Mouse (Mus musculus): ENCODE results near the gene Inpp5a.
A peak's percentile ranks its signal among the peaks of the same experiment; 100 is the strongest.

The Inpp5a gene

DNA sequence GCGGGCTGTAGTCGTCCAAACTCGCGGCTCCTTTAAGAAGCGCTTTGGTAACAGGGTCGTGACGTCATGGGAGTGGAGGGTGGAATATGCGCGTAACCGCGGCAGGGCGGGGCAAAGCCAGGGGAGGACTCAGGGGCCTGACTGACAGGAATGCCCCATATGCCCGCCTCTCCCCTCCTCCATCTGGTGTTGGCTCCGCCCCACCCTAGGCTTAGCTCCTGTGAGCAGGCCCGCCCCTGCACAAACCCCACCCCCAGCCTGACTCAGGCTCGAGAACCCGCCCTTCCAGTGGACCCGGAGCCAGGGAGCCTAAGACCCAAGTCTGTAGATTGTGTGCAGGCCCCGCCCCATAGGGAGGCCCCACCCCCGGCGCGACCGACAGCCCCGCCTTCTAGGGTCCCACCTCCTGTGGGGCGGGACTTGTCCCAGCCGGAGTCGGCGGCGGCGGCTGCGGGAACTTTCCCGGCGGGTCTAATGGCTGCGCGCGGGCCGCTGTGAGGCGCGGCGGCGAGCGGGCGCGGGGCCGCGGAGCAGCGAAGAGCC is at the start of gene Inpp5a:
Gene Inpp5a, plus strand, starts transcription at position 440 of the 543 bp plus-strand sequence.
- peak; percentile 100 for DNase-seq (ENCODE audit: inconsistent ontology term)

DNA sequence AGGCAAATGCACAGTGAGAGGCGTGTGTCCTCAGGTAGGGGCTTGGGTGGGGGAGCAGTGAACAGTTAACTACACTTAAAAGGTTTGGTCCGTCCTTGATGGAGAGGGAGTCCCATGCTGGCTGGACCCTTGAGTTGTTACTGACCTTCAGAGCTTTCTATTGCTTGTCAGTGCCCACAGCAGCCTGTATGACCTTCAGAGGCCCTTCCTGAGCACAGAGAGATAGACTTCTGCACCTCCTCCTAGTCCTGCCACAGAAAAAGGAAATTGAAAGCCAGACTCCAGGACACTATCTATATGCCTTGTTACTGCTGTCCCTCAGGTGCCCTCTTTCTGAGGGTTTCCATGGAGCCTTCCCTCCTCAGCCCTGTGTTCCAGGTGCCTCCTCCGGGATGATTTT is 49.7 kb upstream of the Inpp5a start:
- no peak for DNase-seq (ENCODE audit: inconsistent ontology term)

DNA sequence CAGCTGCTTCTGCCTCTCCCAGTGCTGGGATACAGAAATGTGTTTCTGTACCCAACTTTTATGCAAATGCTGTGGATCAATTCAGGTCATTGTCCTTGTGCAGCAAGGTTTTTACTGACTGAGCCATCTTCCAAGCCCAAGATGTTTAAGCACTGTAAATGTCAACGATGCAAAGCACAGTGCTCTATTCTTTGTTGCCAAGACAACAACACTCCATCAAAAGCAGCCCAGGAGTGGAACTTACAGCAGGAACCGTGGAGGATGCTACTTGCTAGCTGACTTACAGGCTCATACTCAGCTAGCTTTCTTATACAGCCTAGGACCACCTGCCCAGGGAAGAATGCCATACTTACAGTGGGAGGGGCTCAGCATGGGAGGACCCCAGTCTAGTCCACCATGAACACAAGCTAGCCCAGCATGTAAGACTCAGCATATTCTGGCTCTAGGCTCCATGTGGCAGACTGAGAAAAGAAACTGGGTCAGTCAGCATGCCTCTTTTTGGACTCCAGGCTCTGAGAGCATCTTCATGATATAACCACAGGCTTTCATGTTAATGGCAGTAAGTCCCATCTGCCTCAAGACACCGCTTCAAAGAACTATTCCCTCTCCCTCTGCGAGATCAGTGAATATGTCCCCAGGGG is 47.8 kb upstream of the Inpp5a start:
- no peak for DNase-seq (ENCODE audit: inconsistent ontology term)

DNA sequence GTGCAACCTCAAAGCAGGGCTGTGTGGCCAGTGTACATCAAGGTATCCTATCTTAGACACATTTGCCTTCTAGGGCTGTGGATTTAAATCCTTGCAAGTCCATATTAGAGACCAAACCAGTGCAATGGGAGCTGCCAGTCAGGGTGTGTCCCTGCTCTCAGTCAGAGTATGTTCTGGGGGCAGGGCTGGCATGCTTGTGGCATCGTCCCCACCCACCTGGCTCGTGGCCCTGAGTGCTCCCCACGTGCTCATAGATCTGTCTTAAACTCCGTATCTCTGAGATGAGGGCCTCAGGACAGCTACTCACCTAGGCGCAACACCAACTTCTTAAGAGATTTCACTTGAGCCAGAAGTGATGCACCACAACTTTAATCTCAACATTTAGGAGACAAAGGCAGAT is 46.1 kb upstream of the Inpp5a start:
- no peak for DNase-seq (ENCODE audit: inconsistent ontology term)

DNA sequence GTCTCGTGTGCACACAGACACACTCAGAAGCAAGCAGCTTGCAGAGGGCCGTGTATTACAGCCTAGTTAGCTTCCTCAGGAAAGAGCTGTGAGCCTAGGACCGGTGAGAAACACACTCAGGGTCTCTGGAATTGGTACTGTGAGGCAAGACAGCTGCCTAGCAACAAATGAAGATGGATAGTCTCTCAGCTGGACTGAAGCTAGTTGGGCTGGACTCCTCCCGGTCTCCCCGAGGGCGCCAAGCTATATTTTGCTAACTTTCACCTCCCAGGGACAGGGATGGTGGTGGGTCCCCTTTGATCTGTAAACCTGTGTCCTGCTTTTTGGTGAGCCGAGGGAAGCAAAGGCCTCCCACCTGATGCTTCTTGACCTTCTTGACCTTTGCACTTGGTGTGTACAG is 41.9 kb upstream of the Inpp5a start:
- no peak for DNase-seq (ENCODE audit: inconsistent ontology term)

DNA sequence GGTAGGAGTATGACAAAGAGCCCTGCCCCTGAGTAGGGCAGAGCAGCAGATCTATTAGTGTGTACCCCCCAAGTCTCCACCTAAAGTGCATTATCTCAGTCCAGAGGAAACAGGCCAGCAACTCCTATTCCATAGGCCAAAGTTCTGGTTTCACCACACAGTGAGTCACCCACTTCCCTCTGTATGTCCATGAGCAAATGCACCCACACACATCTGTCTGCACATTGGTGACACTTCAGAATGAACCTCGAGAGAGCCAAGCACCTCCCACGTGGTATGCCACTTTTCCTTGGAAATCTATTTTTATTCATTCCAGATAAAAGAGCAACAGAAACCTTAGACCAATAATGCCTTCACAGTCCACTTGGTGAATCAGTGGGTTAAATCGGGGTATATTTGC is 38.3 kb upstream of the Inpp5a start:
- DNase-seq (ENCODE audit: inconsistent ontology term): no peak

DNA sequence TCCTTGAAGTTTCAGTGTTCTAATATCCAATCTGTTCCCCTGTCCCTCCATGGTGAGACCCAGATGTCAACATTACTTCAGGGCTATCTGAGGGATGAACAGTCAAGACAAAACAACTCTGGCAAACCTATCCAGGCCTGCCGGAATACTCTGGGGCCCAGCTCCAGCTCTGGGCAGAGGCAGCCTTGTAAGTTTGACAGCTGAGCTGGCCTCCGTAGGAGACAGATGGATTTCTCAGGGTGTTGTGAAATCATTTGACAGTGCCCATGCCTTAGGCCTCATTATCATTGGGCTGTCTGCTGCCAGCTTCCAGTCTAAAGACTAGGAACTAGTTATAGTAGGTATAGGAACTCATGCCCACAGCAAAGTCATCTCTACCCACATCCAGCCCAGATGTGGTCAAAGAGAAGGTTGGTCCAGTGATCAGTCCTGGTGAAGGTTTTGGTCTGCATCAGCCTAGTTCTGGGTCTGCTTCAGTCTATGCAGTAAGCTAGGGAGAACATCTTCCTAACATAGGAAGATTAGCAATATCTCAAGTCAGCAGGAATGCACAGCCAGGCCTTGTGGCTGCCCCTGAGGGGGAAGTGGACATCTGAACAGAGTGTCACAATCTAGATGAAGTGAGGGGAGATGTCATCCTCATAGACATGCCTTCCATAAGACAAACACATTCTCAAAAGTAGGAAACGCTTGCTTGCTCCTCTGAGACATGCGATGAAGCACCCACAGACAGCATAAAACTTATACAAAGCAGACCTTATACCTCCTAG is 34.4 kb upstream of the Inpp5a start:
- DNase-seq (ENCODE audit: inconsistent ontology term): no peak

DNA sequence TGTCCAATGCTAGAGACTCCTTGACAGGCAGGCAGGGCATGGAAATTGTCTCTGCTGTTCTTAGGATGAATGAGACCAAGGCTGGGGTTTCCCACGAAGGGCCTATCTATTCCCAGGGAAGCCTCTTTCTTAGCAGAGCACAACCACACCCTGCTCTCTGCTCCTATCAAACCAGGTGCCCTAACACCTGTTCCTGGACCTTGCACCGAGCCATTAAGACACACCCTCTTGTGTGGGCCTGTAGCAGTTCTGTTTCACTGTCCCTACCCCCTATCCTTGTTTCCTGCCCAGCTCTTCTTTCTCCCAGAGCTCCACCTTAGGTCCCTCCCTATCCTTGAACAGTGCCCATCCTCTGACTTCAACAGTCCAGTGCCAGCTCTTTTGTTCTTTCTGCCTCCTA is 31.9 kb upstream of the Inpp5a start:
- no peak for DNase-seq (ENCODE audit: inconsistent ontology term)

DNA sequence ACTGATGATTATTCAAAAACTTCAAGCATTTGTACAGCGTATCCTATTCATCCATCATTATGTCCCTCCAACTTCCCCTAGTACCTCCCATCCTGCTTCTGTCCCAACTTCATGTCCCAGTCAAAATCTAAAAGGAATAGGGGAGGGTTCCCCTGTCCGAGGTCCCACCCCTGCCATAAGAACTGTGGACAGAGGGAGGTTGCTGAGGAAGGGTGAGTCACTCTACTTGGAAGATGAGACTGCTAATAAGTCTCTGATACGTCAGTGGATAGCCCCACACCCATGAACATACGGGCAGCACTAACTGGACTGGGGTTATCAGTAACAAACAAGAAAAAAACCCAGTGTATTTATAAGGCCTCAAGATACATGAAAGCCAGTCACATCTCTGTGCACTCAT is 29.0 kb upstream of the Inpp5a start:
- no peak for DNase-seq (ENCODE audit: inconsistent ontology term)

DNA sequence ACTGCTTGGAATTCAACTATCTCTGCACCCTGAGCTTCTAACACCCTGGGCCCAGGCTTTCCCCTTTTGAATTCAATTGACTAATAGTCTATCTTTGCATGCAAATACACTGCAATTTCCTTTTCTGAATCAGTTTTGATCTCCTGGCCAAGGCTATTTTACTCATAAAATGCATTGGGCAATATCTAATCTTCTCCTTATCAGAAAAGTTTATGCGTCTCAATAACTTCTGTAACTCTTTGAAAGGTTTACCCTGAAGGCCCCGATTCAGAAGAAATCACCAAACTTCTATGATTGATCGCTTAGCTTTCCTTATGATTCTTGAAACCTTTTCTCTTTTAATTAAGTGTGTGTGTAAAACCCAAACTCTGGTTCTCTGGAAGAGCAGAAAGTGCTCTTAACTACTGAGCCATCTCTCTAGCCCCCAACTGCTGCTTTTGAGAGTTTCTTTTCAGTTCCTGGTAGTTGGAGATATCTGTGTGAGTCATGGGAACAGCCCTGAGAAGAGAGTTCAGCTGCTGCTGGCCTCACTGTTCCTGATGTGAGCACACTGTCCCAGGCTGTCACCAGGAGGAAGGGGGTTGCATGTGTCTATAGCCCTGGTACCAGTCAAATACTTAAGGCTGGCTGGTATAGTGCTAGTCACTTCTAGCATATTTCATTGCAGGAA is 27.9 kb upstream of the Inpp5a start:
- DNase-seq (ENCODE audit: inconsistent ontology term): no peak

DNA sequence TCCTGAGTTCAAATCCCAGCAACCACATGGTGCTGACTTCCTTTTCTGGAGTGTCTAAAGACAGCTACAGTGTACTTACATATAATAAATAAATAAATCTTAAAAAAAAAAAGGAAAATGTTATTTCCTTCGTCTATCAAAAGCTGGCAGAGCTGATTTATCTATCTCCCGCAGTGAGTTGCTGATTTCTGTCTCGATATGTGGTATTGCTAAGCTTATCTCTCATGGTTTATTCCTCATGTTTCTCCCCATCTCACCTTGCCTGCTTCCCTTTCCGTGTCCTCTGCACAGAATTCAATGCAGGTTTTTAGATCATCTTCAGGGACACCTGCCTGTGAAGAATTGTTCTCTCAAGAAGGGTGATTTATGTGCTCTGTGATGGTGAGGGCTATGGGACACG is 27.1 kb upstream of the Inpp5a start:
- no peak for DNase-seq (ENCODE audit: inconsistent ontology term)

DNA sequence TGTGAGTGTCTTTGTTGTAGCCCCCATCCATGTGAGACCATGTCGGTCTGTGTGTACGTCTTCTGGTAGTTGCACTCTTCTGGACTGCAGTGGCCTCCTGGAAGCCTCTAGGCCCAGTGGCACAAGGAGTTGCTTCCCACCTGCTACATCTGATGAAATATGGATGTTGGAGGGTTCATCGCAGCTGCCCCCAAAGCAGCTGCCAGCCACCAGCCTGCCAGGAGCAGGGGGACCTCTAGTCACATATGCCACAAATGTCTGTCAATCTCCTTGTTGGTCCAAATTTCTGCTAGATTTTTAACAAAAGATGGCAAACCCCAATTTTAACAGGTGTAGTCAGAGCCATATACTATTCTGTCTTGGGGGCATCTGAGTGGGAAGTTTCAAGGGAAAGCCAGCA is 26.4 kb upstream of the Inpp5a start:
- no peak for DNase-seq (ENCODE audit: inconsistent ontology term)

DNA sequence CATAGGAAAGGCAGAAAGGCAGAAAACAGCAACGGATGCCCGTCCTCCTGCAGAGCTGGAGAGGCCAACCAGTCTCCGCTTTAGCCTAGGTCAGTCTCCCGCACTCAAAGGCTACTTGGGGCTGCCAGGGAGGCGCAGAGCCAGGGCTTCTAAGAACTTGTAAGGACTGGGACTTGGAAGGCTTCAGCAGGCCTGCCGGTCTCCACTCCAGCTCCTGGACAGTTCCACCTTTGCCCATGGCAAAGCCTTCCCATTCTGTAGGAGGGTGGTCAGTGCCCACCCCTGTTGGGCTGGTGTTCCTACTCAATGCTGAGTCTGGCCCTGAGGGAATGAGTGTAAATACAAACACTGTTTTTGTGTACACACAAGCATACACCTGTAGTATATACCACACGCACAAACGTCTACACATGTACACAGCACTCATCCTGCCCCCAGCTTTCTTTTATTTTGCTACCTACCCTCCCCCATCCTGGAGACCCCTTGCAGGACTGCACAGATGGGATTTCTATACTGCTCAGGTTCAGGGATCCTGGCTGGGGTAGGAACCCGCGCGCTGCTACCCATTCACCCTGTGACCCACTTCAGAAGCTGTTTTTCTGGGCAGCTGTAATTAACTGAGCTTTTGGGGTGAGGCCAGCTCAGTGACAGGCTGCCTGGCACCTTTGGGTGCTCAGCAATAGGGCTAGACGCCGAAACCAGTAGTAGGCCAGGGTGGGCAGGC is 25.5 kb upstream of the Inpp5a start:
- no peak for DNase-seq (ENCODE audit: inconsistent ontology term)

DNA sequence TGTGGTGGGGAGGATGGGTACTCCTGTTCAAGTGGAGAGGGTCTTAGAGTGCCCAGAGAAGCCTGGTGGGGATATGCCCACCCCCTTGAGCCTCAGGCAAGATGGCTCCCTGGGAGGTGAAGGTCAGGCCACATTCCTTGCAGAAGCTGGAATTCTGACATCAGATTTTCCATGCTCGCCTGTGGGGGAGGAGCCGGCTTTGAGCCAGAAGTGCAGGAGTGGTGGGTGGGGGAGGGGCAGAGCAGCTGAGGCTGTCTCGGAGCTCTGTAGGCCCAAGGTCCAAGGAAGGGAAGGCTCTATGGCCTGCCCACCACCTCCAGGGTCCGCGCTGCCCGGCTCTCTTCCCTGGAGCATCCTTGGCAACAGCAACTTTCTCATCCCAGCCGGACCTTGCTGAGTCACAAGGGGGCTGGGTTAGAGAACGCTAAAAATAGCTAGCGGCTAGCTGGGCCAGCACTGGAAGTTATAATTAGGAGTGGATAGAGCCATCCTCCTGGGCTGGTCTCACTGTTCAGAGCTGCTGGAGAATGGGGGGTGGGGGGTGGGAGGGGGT is 24.8 kb upstream of the Inpp5a start:
- DNase-seq (ENCODE audit: inconsistent ontology term): peak; percentile 93

DNA sequence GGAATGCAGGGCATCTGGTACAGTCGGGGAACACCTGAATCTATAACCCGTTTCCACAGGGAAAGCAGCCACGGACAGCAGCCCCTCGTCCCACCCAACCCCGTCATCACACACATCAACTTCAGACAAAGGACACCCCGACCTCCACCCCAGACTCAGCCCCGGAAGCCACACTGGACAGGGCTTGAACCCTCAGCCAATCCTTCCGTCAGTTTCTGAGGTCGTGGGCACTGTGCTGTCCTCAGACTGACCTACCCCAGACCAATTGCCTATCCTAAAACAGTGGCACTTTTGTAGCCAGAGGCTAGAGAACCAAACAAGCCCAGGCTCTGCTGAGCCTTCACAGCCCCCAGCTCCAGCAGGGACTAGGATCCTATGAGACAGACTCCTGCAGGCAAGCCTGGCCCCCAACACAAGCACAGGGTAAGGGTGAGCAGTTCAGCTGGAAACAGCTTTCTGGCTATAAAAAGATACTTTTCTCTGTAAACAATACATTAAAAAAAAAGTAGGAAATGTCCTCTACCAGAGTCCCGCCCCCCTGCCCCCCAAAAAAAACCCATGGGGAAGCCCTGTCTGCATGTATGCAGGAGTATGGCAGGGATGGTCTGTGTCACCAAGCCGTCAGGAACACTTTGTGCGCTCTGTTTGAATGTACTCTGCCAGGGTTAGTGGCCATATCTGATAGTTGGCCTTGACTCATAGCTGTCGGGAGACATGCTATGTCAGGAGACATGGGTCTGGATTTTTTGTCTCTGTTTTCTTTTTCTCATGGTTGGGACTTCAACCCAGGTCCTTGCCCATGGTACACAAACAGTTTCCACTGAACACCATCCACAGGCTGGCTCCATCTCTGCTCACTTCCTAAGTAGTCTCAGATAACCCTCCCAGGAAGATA is 23.7 kb upstream of the Inpp5a start:
- no peak for DNase-seq (ENCODE audit: inconsistent ontology term)

DNA sequence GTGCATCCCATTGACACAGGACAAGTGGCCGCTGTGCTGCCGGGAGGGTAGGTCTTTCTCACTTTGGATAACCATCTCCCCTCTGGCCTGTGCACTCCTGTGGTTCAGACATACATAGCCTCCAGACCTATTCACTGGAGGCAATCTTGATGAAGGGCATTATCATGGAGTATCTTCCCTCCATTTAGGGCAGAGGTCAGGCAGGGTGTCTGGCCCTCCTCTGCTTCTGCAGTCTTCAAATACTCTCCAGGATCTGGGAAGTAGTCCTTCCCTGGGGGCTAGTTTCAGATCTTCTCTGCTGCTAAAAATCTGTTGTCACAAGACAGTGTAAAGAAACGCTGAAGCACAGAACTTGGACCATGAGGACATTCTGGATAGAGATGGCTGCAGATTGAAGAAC is 22.8 kb upstream of the Inpp5a start:
- no peak for DNase-seq (ENCODE audit: inconsistent ontology term)

DNA sequence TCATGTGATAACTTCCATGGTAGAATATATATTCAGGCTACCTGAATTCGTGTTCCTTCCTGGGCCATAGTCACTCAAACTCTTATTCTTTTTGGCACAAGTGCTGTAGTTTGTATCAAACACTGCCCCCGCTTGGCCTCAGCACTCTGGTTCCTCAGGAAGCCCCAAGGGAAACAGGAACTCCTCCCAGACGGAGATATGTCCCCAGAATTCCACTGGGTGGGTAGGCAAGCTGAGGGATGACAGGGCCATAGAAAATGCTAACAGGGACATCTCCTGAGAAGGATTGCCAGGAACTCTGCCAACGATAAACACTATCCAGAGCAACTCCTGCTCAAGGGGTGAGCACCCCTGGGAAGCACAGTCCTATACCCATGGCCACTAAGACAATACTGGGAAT is 22.4 kb upstream of the Inpp5a start:
- no peak for DNase-seq (ENCODE audit: inconsistent ontology term)

DNA sequence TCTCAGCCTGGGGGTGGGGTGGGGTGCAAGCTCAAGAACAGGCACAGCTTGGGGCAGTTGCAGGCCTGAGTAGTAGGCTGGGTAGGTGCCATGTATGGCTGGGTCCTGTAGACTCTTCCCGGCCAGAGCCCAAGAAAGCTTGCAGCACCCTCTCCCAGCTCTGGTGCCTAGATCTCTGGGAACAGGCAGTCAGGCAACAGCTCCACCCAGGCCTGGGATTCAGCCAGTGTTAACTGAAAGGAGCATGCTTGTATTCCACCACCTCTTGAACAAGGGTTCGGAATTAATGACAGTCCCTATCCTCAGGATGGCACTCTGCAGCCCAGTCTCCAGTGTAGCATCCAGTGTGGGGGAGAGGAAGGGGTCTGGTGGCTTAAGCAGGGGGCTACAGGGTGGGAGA is 20.7 kb upstream of the Inpp5a start:
- DNase-seq (ENCODE audit: inconsistent ontology term): no peak

DNA sequence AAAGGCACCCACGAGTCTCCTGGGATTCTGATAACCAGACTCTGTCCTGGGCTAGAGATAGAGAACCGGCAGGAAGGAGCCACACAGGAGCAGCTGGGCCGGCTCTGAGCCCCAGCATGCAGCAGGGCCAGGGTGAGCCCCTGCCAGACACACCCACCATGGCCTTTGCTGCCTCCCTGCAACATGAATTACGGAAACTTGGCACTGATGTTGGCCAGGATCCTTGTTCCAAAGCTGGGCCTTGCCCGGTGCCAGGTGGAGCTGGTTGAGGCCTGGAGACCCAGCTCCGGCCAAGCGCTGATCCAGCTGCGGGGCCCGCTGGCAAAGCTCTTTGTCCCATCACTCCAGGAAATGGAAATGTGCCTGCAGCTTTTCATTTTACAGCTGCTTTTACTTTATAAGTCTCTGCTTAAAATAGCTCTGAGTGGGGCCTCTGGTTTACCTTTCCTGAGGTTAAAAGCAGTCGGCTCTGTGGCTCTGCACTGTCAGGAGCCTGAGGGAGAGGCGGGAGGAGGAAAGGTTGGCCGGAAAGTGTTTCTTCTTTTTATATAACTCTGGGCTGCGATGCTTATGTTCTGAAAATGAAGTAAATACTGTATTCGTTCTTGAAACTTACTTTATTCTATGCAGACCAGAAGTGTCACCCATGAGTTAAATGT is 20.1 kb upstream of the Inpp5a start:
- no peak for DNase-seq (ENCODE audit: inconsistent ontology term)

DNA sequence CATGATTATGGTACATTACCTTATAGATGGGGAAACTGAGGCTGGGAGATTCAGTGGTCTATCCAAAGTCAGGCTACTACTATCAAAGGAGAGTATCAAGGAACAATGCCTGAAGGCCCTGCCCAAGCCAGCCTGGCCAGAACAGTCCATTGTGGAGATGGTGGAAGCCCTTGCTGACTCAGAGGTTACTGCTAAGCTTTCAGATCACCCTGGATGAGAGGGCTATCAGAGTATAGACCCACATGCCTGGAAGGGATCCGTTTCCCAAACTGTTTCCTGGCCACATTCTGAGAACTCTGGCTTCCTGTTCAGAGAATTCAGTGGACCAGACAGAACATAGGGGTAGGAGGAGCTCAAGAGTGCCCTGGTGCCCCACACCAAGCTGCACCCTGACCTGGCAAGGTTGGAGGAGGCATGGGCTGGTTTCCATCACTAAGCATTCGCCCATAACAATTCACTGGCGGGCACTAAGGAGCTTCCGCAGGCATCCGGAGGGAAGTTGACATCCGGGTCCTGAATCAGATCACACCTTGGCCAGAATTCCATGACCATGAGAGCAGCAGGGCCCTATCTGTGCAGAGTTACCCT is 19.3 kb upstream of the Inpp5a start:
- DNase-seq (ENCODE audit: inconsistent ontology term): no peak

Data from Muller cell, postnatal 12 days (primary cell).